Mouse (Mus musculus): ENCODE results near the gene Spata25.
"Not testable (repeated sequence)": the region's sequence is repeated elsewhere in the genome, so short reads cannot be mapped to it uniquely, and the experiment has no call there.

The Spata25 gene

GRCm38 (mm10) chr2:164805332-164805718 is 23.0 kb downstream of the Spata25 start:
- no peak for DNase-seq (ENCODE audit: low read depth, low spot score)

GRCm38 (mm10) chr2:164804533-164805331 is 23.6 kb downstream of the Spata25 start, which contains the start of the genes Acot8 and Zswim3:
Gene Acot8, minus strand, starts transcription at chr2:164804882.
Gene Zswim3, plus strand, starts transcription at chr2:164805098.
- DNase-seq (ENCODE audit: low read depth, low spot score), result peak; percentile 99

GRCm38 (mm10) chr2:164803921-164804313 is 24.4 kb downstream of the Spata25 start:
- no peak for DNase-seq (ENCODE audit: low read depth, low spot score)

GRCm38 (mm10) chr2:164803201-164803920 is 25.0 kb downstream of the Spata25 start:
- no peak for DNase-seq (ENCODE audit: low read depth, low spot score)

GRCm38 (mm10) chr2:164800252-164801004 is 27.9 kb downstream of the Spata25 start:
- DNase-seq (ENCODE audit: low read depth, low spot score), result no peak

GRCm38 (mm10) chr2:164798554-164798953 is 29.8 kb downstream of the Spata25 start:
- not testable (repeated sequence) for DNase-seq (ENCODE audit: low read depth, low spot score)

GRCm38 (mm10) chr2:164795868-164796267 is 32.5 kb downstream of the Spata25 start:
- no peak for DNase-seq (ENCODE audit: low read depth, low spot score)

GRCm38 (mm10) chr2:164794293-164794692 is 34.0 kb downstream of the Spata25 start:
- DNase-seq (ENCODE audit: low read depth, low spot score), result peak; percentile 79

GRCm38 (mm10) chr2:164793772-164794171 is 34.6 kb downstream of the Spata25 start:
- DNase-seq (ENCODE audit: low read depth, low spot score), result no peak

- no peak for DNase-seq (ENCODE audit: low read depth, low spot score)
Observed at GRCm38 (mm10) chr2:164793236-164793635, 35.1 kb downstream of the Spata25 start.

GRCm38 (mm10) chr2:164792400-164793190 is 35.7 kb downstream of the Spata25 start:
- no peak for DNase-seq (ENCODE audit: low read depth, low spot score)

- DNase-seq (ENCODE audit: low read depth, low spot score), result no peak
Observed at GRCm38 (mm10) chr2:164791841-164792261, 36.5 kb downstream of the Spata25 start.

GRCm38 (mm10) chr2:164790451-164790850 is 37.9 kb downstream of the Spata25 start:
- DNase-seq (ENCODE audit: low read depth, low spot score), result no peak

- DNase-seq (ENCODE audit: low read depth, low spot score), result no peak
Observed at GRCm38 (mm10) chr2:164788411-164788810, 39.9 kb downstream of the Spata25 start.

- no peak for DNase-seq (ENCODE audit: low read depth, low spot score)
Observed at GRCm38 (mm10) chr2:164787779-164788178, 40.6 kb downstream of the Spata25 start.

- DNase-seq (ENCODE audit: low read depth, low spot score), result no peak
Observed at GRCm38 (mm10) chr2:164787032-164787431, 41.3 kb downstream of the Spata25 start.

GRCm38 (mm10) chr2:164786388-164786885 is 41.9 kb downstream of the Spata25 start:
- DNase-seq (ENCODE audit: low read depth, low spot score), result no peak

- peak; percentile 85 for DNase-seq (ENCODE audit: low read depth, low spot score)
Observed at GRCm38 (mm10) chr2:164785481-164786387, 42.6 kb downstream of the Spata25 start, which contains the start of gene Snx21. Gene Snx21, plus strand, starts transcription at chr2:164785823.

GRCm38 (mm10) chr2:164784869-164785420 is 43.4 kb downstream of the Spata25 start:
- no peak for DNase-seq (ENCODE audit: low read depth, low spot score)
